Mouse (Mus musculus): ENCODE data around the gene Prep.
A peak's percentile ranks its signal among the peaks of the same experiment; 100 is the strongest.
"Not testable (repeated sequence)": the region's sequence is repeated elsewhere in the genome, so short reads cannot be mapped to it uniquely, and the experiment has no call there.

Gene Prep

GRCm38 (mm10) chr10:45076585-45076984, 9.6 kb downstream of the Prep start:
- DNase-seq (ENCODE audit: low read depth), result no peak

GRCm38 (mm10) chr10:45077353-45077752, 10.3 kb downstream of the Prep start:
- no peak for DNase-seq (ENCODE audit: low read depth)

- no peak for DNase-seq (ENCODE audit: low read depth)
These were observed 12.8 kb downstream of the Prep start for GRCm38 (mm10) chr10:45079756-45080155.

GRCm38 (mm10) chr10:45080490-45080889, 13.5 kb downstream of the Prep start:
- no peak for DNase-seq (ENCODE audit: low read depth)

- DNase-seq (ENCODE audit: low read depth), result no peak
These were observed 15.7 kb downstream of the Prep start for GRCm38 (mm10) chr10:45082730-45083129.

GRCm38 (mm10) chr10:45084002-45084401, 17.0 kb downstream of the Prep start:
- not testable (repeated sequence) for DNase-seq (ENCODE audit: low read depth)

- no peak for DNase-seq (ENCODE audit: low read depth)
These were observed 17.5 kb downstream of the Prep start for GRCm38 (mm10) chr10:45084471-45084870.

GRCm38 (mm10) chr10:45085315-45085714, 18.3 kb downstream of the Prep start:
- no peak for DNase-seq (ENCODE audit: low read depth)

GRCm38 (mm10) chr10:45086637-45087036, 19.6 kb downstream of the Prep start:
- DNase-seq (ENCODE audit: low read depth), result no peak

GRCm38 (mm10) chr10:45091462-45092079, 24.6 kb downstream of the Prep start:
- peak; percentile 50 for DNase-seq (ENCODE audit: low read depth)

- DNase-seq (ENCODE audit: low read depth), result no peak
These were observed 25.4 kb downstream of the Prep start for GRCm38 (mm10) chr10:45092080-45093056.

GRCm38 (mm10) chr10:45098751-45099150, 31.7 kb downstream of the Prep start:
- DNase-seq (ENCODE audit: low read depth), result no peak

GRCm38 (mm10) chr10:45100473-45100872, 33.5 kb downstream of the Prep start:
- no peak for DNase-seq (ENCODE audit: low read depth)

- DNase-seq (ENCODE audit: low read depth), result no peak
These were observed 36.2 kb downstream of the Prep start for GRCm38 (mm10) chr10:45103184-45103583.

GRCm38 (mm10) chr10:45104098-45104497, 37.1 kb downstream of the Prep start:
- no peak for DNase-seq (ENCODE audit: low read depth)

- DNase-seq (ENCODE audit: low read depth), result no peak
These were observed 37.6 kb downstream of the Prep start for GRCm38 (mm10) chr10:45104535-45105079.

- no peak for DNase-seq (ENCODE audit: low read depth)
These were observed 39.5 kb downstream of the Prep start for GRCm38 (mm10) chr10:45106541-45106940.

- no peak for DNase-seq (ENCODE audit: low read depth)
These were observed 40.3 kb downstream of the Prep start for GRCm38 (mm10) chr10:45107313-45107712.

- DNase-seq (ENCODE audit: low read depth), result no peak
These were observed 42.0 kb downstream of the Prep start for GRCm38 (mm10) chr10:45109041-45109440.

- no peak for DNase-seq (ENCODE audit: low read depth)
These were observed 43.0 kb downstream of the Prep start for GRCm38 (mm10) chr10:45109974-45110373.

GRCm38 (mm10) chr10:45112927-45113326, 45.9 kb downstream of the Prep start:
- no peak for DNase-seq (ENCODE audit: low read depth)

GRCm38 (mm10) chr10:45114462-45114861, 47.5 kb downstream of the Prep start:
- DNase-seq (ENCODE audit: low read depth), result no peak

- no peak for DNase-seq (ENCODE audit: low read depth)
These were observed 49.8 kb downstream of the Prep start for GRCm38 (mm10) chr10:45116832-45117231.
